Mouse (Mus musculus) ES-CJ7 (cell line): ENCODE data around the gene Mrpl39.

Experiments used
- DNase-seq: peaks from one replicate; pipeline ENCODE4 v3.0.0; 2011; ENCODE audit warnings: low read depth, low spot score

Mrpl39 gene

GRCm38 (mm10) chr16:84735166-84736105 is at the start of gene Mrpl39:
Gene Mrpl39, minus strand, starts transcription at chr16:84735742.
- DNase-seq = peak; percentile 95

- peak; percentile 61 for DNase-seq
Observed at GRCm38 (mm10) chr16:84784966-84785365, 49.4 kb upstream of the Mrpl39 start.

GRCm38 (mm10) chr16:84783279-84783678 is 47.7 kb upstream of the Mrpl39 start:
- DNase-seq = peak; percentile 49

DNA sequence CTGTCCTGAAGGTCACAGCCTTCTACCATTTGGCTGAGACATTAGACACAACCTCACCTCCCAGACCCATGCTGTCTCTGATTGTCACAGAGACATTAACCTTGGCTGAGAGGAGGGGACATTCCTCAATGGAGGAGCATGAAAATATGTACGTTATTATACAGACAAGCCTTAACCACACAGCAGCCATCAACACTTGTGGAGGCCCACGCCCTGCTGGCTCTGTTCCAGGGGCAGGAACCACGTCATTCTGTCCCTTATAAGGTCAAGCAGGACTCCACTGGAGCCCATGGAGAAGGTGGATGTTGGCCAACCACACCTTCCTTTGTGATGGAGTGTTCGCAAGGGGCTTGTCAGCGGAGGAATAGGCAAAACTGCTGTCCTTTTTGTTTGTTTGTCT is 44.2 kb upstream of the Mrpl39 start:
- DNase-seq = peak; percentile 91

GRCm38 (mm10) chr16:84778861-84779630 is 43.5 kb upstream of the Mrpl39 start:
- DNase-seq = peak; percentile 97

GRCm38 (mm10) chr16:84778431-84778830 is 42.9 kb upstream of the Mrpl39 start:
- no peak for DNase-seq

DNA sequence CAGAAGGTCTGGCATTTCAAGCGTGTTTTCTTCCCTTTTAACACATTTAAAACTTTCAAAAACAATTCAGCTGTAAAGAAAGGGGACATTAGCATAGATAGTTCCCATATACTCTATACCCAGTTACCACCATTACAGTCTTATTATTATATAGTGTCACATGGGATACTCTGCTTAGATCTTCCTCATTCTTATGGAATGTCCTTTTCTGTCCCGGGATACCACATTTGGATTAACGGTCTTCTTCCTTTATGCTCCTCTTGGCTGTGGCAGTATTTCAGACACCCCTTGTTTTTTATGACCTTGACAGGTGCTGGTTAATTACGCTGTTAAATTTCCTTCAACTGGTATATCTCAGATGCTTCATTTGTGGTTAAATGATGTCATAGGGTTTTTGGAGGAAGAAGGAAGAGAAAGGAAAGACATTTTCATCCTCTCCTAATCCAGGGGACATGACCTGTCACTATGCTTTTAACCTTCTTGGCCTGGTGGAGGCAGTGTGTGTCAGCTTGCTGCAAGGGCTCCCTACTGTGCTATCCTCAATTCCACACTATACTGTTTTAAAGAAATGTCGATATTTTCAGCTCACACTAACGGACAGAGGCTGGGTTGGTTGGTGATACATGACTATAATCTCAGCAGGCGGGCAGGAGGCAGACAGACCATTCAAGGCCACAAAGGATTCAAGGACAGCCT is 40.7 kb upstream of the Mrpl39 start:
- DNase-seq = peak; percentile 65

DNA sequence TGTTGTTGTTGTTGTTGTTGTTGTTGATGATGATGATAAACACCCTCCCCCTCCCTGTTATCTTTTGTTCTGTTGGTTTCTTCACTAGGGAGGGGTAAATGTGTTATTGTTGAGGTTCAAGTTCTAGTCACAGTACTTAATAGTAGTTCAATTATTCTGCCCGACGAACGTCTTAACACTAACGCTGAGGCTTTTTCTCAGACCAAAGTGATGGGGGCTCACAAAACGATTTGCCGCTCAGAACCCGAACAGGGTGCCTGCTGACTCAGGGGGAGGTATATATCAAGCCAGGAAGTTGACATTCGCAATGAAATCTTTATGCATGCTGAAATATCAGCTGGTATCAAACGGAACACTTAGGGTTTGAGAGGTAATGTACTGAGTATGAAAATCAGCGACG is 39.8 kb upstream of the Mrpl39 start:
- no peak for DNase-seq

- DNase-seq = no peak
Observed at GRCm38 (mm10) chr16:84774761-84775231, 39.3 kb upstream of the Mrpl39 start.

- DNase-seq = peak; percentile 87
Observed at GRCm38 (mm10) chr16:84774003-84774703, 38.6 kb upstream of the Mrpl39 start, which contains the start of gene Jam2. Gene Jam2, plus strand, starts transcription at chr16:84774123.

GRCm38 (mm10) chr16:84773268-84773861 is 37.8 kb upstream of the Mrpl39 start:
- peak; percentile 57 for DNase-seq

- DNase-seq = peak; percentile 91
Observed at GRCm38 (mm10) chr16:84772496-84773267, 37.1 kb upstream of the Mrpl39 start.

DNA sequence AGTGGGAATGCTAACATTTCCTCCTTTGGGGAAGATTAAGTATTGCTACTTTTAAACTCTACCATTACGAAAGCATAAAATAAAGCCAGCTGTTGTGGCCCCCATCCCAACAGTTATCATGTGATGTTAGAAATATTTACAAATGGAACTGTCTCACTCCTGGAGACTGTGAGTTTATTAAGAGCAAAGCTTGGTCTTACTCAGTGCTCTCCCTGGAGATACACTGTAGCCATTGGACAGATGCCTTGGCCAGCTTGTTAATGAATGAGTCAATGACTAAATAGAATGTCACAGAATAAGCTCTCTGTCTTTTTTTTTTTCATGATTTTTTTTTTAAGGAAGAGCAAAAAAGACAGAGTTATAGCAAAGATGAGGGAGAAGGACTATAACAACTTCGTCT is 35.9 kb upstream of the Mrpl39 start:
- DNase-seq = no peak

DNA sequence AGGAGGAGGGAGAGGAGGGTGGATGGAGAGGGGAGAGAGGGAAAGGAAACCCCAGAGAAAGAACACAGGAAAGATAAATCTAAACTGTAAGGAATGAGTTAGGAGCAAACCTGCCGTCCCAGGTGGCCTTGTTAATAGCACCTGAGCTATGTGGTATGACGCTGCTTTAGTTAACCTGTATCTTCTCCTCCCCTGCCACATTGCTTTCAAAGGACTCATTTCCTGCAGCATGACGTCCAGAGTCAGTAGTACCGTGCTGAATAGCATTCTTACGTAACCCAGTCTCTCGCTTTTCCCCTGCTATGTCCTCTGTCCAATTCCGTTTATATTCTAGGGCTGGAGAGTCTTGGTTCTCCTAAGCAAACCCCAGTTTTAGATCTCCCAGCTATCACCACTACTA is 35.3 kb upstream of the Mrpl39 start:
- DNase-seq = peak; percentile 61

- DNase-seq = peak; percentile 74
Observed at GRCm38 (mm10) chr16:84769619-84770464, 34.3 kb upstream of the Mrpl39 start.

- peak; percentile 99 for DNase-seq
Observed at GRCm38 (mm10) chr16:84769182-84769581, 33.6 kb upstream of the Mrpl39 start.

DNA sequence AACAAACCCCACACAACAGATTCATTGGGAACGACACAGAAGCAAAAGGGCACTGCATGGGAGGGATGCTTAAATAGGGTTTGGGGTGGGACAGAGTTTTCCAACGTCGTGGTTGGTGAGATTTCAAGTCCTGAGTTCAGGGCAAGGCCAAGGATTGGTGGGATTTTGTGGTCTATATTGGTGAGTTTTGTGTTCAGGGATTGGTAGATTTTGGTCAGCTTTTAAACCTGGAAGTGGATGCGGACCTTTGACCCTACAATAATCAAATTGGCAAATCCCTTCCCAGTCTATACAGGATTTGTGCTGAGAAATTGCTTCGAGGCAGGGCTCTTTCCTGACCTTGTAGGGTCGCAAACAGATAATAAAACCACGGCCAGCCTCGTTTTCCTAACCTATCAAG is 32.4 kb upstream of the Mrpl39 start:
- DNase-seq = peak; percentile 76

GRCm38 (mm10) chr16:84745721-84746306 is 10.3 kb upstream of the Mrpl39 start:
- DNase-seq = no peak
